Mouse (Mus musculus): ENCODE data around the gene Phyhipl. TPM values are rescaled to one million over a fixed set of nuclear protein-coding genes. Genes with fewer than 3 reads are reported as not detected.

Gene Phyhipl
- total RNA-seq, 2 experiments from 2014 or later = not detected

DNA sequence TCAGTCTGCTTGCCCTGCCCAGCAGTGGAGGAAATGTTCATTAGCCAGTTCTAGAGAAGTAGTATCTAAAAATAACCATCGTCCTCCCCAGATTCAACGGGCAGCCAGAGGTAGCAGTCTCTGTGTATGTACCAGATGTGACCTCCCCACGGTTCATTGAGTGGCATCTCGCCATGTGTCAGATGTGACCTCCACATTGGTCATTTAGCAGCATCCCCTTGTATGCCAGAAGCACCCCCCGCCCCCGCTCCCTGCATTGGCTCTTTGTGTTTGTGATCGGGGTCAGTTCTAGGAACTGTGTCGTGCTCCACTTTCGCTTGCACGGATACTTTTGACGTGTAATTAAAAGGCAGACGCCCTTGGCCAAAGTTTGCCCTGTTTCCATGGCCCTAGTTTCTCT is 120.4 kb downstream of the Phyhipl start:
- no peak for ATAC-seq (replicated peaks; ENCODE audit: low FRiP score, poor library complexity, severe bottlenecking)

DNA sequence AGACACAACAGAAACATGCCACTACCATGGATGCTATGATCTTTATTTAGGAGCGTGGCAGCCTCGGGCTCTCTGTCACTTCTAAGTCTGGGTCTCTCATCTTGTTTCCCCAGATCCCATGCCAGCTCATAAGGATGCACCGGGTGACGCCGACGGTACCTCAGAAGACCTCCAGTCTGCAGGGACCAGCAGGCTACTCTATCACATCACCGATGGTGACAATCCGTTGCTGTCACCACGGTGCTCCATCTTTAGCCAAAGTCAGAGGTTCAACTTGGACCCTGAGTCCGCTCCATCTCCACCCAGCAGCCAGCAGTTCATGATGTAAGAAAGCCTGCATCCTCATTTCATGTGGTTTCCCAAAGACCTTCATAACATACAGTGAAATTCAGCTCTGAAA is 121.2 kb downstream of the Phyhipl start:
- no peak for ATAC-seq (replicated peaks; ENCODE audit: low FRiP score, poor library complexity, severe bottlenecking)

DNA sequence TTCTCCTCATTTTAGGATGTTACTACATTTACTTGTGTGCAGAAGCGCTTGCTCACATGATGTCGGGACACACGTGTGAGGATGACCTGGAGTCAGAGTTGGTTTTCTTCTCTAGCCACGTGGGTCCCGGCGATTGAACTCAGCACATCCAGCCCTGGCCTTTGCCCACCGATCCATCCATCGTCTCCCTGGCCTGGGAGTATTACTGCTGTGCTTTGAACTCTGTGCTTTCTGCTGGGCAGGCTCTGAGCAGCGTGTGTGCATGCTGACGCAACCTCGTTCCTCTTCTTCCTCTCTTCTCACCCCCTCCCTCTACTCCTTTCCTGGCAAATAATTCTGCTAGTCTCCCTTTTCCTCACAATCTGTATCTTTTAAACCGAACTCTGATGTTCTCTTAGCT is 121.8 kb downstream of the Phyhipl start:
- no peak for ATAC-seq (replicated peaks; ENCODE audit: low FRiP score, poor library complexity, severe bottlenecking)

DNA sequence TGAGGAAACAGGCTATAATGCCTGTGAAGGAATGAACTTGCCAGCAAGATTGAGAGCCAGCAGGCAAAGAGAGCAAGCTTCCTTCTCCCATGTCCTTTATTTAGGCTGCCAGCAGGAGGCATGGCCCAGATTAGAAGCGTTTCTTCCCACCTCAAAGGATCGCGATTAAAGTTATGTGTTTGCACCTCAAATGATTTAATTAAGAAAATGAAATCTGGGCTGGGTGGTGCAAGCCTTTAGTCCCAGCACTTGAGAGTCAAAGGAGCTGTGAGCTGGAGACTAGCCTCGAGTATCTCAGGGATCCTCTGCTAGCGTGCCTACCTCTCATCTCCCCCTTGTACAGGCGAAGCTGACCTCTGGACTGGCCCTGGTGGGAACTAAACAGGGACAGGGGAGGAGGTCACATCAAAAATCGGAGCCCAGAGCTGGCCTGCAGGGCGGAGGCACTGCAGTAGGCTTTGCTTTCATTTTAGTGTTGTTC is 122.4 kb downstream of the Phyhipl start:
- no peak for ATAC-seq (replicated peaks; ENCODE audit: low FRiP score, poor library complexity, severe bottlenecking)

DNA sequence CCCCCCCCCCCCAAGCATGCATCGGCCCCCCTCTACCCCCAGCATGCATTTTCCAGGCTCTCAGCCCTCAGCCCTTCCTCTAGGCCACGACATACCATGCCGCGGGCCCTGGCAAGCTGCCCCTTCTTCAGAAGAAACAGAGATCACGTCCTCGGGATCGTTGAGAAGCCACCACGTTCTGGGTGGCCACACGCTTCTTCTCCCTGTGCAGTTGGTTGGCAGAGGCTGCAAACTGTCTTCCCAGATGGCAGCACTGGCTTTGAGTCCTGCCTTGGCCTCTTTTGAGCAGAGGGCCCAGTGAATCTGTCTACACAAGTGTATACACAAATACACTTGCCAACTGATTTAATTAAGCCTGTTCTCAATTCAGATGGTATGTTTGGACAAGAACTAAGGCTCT is 123.5 kb downstream of the Phyhipl start:
- no peak for ATAC-seq (replicated peaks; ENCODE audit: low FRiP score, poor library complexity, severe bottlenecking)

DNA sequence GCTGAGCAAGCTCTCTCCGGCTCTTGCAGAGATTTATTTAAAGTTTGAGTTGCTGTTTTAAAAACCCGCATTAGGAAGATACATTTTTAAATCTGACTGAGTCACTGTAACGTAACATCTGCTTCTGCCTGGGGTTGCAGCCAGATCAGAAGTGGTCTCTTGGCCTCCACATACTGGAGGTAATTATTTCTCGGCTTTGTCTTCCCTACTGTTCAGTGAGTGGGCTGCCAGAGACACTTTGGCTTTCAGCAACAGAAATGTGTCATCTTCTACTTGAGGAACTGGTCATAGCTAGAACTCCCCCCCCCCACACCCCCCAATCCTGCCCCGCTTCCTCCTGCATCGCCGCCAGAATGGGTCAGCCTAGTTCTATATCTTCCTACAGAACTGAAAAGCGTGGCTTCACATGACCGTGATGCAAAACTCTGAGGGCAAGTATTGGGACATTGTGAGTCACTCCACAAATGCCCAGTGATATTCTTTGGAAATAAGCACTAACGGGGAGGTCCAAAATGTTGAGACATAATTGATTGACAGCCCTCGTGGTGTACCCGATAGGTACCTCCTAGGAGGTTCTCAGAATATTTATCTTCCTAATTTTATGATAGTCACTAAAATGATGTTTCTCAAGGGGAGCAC is 125.5 kb downstream of the Phyhipl start:
- ATAC-seq (replicated peaks; ENCODE audit: low FRiP score, poor library complexity, severe bottlenecking) = no peak

DNA sequence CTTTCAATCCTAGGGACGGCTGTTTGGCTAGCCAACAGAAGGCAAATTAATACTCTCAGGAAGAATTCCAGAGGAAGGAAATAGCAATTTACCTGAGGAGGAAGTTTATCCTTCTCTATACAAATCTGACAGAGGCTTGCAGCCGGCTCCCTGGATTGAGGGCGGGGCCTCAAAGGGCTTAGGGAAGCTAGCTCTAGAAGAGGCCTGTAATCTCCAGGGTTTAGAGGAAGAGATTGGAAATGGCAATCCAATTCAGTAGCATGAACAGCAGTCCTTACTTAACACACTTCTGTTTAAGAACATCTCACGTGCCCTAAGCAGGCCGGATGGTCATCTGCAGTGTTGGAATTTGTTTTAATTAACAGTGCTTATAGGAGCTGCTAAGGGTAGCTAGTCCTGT is 134.4 kb downstream of the Phyhipl start:
- no peak for ATAC-seq (replicated peaks; ENCODE audit: low FRiP score, poor library complexity, severe bottlenecking)

DNA sequence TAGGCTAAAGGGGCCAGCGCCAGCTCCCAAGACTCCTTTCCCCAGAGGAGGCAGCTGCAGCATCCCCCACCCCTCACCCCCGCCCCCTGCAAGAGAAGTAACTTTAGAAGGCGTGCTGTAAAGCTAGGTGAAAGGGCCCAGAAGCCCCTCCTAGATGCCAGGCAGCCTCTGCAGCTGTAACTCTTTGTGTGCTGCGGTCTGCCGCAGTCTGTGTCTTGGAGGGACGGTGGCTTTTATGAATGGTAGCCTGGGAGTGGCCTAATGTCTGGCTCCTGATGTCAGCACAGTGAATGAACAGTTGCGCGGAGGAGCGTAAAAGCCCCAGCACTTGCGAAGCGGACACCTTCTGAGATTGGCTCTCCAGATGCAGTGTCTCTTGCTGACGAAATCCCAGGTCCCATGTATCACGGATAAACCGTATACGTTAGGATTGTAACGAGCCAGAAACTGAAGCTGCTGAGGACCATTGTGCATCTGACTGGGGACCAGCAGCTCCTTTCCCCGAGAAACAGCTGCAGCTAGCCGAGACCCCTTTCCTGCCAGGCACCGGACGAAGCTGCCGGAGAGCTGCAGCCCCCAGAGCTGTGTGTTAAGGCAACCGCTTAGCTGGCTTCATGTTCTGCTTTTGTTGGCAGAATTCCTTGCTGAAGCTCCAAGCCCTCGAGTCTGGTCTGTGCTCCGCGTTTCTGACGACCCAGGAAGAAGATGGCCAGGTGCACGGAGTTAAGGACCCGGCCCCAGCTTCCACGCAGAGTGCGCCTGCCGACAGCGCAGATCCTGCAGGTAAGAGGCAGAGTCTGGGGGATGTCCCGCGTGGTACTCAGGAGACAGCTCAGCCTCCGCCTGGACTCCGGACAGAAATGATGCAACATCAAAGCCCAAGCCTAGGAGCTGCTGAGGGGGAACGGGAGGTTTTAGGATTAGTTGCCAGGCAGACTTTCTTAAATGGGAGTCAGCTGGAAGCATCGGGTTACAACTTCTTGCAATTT is 135.3 kb downstream of the Phyhipl start:
- ATAC-seq (replicated peaks; ENCODE audit: low FRiP score, poor library complexity, severe bottlenecking) = no peak

DNA sequence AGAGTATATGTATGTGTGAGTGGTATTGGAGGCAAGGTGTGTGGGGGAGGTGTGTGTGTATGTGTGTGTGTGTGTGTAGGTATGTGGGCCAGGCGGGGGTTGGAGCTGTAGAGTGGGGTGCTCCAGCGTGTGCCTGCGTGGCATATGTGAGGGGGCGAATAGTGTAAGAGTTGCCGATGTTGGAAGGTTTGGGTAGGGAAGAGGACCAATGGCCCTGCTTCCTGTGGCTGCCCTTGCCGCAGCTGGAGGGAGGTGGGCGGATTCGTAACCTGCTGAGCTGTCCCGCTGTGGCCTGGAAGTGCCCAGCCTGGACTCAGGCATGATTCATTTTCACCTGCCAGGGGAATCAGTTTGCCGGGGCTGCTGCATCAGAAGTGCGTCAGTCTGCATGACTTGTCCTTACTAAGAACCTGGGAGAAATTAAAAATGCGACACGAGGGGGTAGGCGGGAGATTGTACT is 136.1 kb downstream of the Phyhipl start:
- ATAC-seq (replicated peaks; ENCODE audit: low FRiP score, poor library complexity, severe bottlenecking) = no peak

DNA sequence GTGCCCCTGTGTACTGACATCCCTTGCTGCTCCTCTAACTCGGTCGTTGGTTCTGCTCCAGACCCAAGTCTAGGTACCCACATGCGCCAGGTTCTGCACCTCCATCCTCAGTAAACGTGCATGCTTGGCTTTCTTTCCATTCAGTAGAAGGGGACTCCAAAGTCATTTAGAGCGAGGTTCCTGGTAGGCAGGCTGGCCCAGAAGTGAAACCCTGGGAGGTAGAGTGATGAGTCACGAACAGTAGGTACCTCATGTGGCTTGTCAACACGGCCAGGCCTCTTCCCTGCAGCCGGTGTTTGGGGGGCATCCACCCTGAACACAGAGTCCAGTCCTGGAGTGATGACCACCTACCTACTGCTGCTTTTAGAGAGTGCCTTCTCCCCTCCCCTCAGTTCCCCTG is 139.1 kb downstream of the Phyhipl start:
- no peak for ATAC-seq (replicated peaks; ENCODE audit: low FRiP score, poor library complexity, severe bottlenecking)

DNA sequence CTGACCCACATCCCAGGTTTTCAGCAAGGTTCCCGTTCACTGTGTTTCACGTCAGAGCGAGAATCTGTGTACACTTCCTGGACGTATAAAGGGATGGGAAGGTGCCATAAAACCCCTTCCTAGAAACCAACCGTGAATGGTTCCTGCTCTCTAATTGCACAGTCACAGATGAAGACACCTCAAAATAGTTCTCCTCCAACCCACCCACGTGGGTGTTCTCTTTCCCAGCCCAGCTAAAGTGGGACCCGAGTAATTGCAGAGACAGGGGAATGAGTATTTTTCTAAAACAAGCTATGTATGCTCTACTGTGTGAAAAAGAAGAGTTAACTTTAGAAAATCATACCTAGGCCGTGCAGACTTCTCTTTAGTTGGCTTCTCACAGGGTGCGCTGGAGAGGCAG is 140.9 kb downstream of the Phyhipl start:
- ATAC-seq (replicated peaks; ENCODE audit: low FRiP score, poor library complexity, severe bottlenecking) = no peak

DNA sequence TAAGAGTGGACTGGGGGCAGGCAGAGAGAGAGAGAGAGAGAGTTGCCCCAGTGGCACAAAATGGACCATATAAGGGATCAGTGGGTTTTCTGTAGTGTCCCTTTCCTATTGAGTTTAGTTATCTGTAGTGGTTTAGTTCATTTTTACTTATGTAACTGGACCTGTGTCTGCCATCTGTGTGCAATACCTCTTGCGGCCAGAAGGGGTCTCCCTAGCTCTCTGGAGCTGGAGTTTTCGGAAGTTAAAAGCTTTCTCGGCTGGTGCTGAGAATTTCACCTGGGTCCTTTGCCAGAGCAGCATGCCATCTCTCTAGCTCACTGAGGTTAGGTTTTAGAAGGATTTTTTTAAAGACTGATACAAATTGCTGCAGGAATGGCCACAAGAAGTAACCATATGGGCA is 147.9 kb downstream of the Phyhipl start:
- no peak for ATAC-seq (replicated peaks; ENCODE audit: low FRiP score, poor library complexity, severe bottlenecking)

Other genes with a start within 250 kb of the Phyhipl start
- not detected in 2 replicates for gene Fam13c, start 215.5 kb downstream of the Phyhipl start, total RNA-seq (2015; ENCODE audit: low replicate concordance)
- not detected in 2 replicates for gene Fam13c, start 215.5 kb downstream of the Phyhipl start, total RNA-seq (2017; ENCODE audit: low replicate concordance)